Mouse (Mus musculus) lung, postnatal 0 days (tissue): ENCODE measurements around the gene Cpne4.
A peak's percentile ranks its signal among the peaks of the same experiment; 100 is the strongest.

Experiments
- CTCF ChIP-seq: IDR thresholded peaks from 2 replicates; pipeline ENCODE4 v1.5.1; 2016; ENCODE audit warnings: antibody characterized with exemption, mild to moderate bottlenecking
- EP300 ChIP-seq: IDR thresholded peaks from 2 replicates; pipeline ENCODE4 v1.6.1; 2016; ENCODE audit warnings: antibody characterized with exemption, mild to moderate bottlenecking, control low read depth

- TF ChIP-seq EP300 (no peak), CTCF (peak; percentile 73)
These were observed 22.5 kb downstream of the Cpne4 start for GRCm38 (mm10) chr9:104569480-104570167.
